Mouse (Mus musculus) ES-CJ7 (cell line): ENCODE results near the gene Vmn2r83.

Experiments used
- DNase-seq: peaks from one replicate; pipeline ENCODE4 v3.0.0; 2011; ENCODE audit warnings: low read depth, low spot score

Gene Vmn2r83

DNA sequence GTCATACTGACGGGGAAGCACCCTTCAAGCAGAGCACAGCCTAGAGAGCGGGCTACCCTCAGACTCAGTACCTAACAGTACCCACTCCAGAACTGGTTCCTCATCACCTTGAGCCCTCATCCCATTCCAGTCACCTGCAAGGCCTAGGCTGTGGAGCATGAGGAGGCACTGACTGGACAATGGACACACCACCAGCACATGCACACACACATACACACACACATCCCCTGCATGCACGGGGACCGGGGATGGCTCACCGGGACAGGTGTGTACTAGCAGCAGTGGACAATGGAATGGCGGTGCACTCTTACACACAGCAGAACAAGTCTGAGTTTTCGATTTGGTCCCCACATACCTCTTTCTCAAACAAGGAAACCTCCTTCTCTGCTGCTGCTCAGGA is 68.7 kb downstream of the Vmn2r83 start:
- DNase-seq = no peak

DNA sequence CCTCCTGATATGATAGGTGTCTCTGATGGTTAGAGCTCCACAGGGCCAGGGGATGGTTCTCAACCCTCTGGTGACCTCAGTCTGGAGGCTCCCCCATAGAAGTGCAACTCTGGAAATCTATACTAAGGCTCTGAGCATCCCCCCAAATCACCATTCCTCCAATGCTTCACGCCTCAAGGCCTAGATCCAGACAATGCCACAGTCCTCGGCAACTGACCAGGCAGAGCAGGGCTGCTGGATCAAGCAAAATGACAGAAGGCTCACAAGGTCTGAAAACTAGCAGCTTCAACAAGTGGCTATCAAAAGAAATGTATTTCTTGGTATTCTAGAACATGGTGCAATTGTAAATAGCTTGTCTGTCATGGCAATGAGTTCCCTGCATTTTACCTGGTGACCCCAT is 69.2 kb downstream of the Vmn2r83 start:
- DNase-seq = no peak

DNA sequence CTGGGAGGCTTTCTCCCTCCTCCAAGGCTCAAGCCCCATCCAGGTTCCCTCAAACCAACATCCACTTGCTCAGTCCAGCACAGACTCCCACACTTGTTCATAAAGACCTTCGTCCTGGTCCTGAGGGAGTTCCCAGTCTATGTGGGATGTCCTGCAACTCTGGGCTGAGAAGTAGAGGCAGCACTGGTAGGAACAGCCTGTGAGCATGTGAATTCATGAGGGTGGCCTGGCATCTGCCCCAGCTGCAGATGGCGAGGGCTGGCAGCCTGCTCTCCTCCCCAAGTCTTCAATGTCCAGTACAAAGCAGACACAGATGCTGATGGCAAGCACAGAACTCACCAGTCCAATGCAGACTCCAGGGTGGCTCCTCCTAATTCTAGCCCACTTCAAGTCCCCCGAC is 69.8 kb downstream of the Vmn2r83 start:
- no peak for DNase-seq

DNA sequence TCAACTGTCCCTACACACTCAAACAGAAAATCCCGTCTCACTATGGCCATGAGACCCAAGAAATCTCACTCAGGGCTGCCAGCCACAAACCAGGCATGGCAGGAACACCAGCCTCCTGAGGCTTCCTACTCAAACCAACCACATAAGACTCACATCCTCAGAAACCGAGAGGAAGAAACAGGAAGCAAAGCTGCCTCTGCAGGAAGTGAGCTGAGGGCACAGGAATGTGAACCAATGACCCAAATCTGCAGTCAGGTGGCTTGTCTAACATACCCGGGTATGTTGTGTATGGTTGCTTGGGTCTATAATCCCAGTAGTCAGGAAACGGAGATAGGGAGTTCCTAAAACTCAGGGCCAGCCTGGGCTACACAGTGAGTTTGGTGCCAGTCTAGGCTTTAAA is 70.3 kb downstream of the Vmn2r83 start:
- DNase-seq = no peak

DNA sequence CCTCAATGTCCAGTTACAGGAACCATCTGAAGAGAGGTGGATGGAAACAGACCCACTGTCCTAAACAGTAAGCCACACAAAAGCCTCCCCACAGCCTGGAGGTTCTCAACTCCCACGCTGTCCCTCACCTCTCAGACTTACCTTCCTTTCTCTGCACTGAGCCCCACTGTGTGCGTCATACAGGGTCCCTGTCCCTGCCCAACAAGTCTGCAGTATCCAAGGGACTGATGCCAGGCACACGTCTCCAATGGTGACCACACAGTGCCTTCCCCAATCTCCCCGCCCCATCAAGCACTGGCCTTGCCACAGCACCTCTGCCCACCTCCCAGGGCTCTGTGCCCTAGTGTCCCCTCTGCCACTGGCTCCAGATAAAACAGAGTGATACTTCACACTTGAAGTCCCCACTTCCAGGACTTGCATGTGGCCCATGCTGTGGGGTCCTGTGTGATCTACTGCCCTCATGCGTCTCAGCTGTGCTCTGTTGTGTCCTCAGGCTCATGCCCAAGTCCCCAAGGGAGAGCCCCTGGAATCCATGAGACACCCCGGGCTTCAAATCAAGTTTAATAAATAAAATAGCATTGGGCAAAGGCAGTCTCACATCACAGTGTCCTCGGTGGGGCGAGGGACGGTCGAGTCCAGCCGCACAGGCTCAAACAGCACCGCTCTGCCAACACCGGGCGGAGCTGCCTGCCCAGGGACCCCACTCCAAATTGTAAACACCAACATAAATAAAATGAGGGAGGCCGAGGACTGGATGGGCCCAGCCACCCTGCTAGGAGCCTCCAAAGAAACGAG is 71.4 kb downstream of the Vmn2r83 start:
- DNase-seq = no peak

DNA sequence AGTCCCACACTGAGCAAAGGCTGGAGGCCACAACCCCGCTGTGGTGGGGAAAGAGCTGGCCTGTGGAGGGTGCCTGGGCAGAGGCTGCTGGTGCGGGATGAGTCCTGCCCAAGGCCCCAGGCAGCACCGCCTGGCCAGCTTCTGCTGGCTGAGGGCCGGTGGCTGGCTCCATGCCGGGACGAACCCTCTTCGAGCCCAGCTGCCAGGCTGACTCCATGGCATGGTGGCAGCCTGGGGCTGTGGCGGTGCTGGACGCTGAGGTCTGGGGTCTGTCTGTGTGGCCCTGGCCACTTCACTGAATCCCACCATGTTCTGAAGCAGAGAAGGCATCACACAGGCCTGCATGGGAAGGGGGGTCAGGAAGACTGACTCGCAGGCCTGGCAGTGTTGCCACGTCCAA is 72.2 kb downstream of the Vmn2r83 start:
- no peak for DNase-seq

DNA sequence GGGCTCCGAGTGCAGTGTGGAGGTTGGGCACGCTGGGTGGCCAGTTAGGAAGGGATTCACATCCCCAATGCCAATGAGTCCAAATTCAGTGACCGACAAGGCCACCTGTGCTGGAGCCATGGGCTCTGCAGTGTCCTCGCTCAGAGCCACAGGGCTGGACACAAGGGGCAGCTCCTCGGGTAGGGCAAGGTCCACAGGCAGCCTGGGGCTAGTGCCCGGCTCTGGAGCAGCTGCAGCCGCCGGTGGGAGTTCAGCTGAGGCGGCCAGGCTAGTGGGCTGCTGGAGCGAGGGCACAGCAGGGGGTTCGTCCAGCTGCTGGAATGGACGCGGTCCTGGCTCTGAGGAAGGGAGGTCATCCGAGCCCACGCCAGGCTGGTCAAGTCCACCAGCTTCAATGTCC is 73.0 kb downstream of the Vmn2r83 start:
- no peak for DNase-seq

DNA sequence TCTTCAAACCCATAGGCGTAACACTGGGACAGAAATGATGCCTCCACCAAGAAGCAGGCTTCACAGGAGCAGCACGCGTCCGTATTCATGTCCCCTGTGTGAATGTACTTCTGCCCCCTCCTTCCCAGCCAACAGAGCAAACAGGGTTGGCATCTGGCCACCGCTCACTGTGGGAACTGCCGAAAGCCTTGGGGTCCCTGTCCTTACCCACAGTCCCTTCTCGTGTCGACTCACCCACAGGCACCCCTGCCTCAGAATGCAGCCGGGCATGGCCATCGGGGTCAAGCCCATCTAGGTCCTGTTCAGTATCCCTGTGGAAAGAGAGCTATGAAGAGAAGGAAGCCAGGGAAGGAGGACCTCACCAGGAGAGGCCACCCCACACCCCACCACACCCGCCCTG is 73.6 kb downstream of the Vmn2r83 start:
- DNase-seq = no peak
